Mouse (Mus musculus) megakaryocyte, embryonic 14.5 days (primary cell): Measurements from ENCODE around the gene Col6a5.

Source experiments
- FLI1 ChIP-seq: IDR thresholded peaks from 2 replicates; pipeline ENCODE4 v1.6.1; 2012; ENCODE audit warnings: low read length, inconsistent platforms, mixed read lengths
- GATA1 ChIP-seq: IDR thresholded peaks from 3 replicates; pipeline ENCODE4 v1.6.1; 2012; ENCODE audit warnings: mixed read lengths, low read length, inconsistent platforms, borderline replicate concordance

DNA sequence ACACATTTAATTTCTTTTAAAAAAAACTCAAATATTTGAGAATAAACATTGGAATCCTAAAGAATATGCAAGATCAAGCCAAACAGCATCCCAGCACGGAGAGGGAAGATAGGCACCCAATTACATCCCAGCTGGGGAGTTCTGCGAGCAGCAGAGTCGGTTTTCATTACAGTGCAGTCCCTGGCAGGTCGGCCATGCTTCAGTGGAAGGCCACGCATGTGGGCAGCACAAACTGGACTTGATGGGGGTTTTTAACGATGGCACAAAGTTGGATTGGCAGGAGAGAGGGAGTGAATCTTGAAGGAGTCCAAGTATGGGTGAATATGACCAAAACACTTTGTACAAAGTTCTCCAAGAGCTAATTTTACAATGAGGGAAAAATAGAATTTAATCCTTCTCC is 29.7 kb upstream of the Col6a5 start:
- TF ChIP-seq GATA1, result no peak
- TF ChIP-seq FLI1, result no peak
